Mouse (Mus musculus): ENCODE measurements around the gene Il4ra. TPM values are rescaled to one million over a fixed set of nuclear protein-coding genes. Genes with fewer than 3 reads are reported as not detected.

Gene Il4ra
- polyA plus RNA-seq, 1 experiment from 2014 or later: 4.9 TPM

GRCm38 (mm10) chr7:125586355-125586754, 34.4 kb downstream of the Il4ra start:
- H3K4me2 ChIP-seq: no peak overlapping the region
- H3K9ac ChIP-seq: no peak overlapping the region
- H3K27me3 ChIP-seq (replicated peaks): peaks cover 3% of the 10 kb centered on the region; the same call in 1 of the 2 replicates
- 0 out of 2 replicates have a peak, but pooled peaks cover 3% of the 10 kb centered on the region for H3K9me3 ChIP-seq
- H3K4me1 ChIP-seq: no peaks in the 10 kb centered on the region
- H3K4me3 ChIP-seq: no peak overlapping the region
- no peak for ATAC-seq (ENCODE audit: extremely low read depth, insufficient number of reproducible peaks, low FRiP score, low TSS enrichment)
- H3K36me3 ChIP-seq: no peaks in the 10 kb centered on the region
- 95% methylated on average over 23 of the region's 23 CpGs for WGBS
- no peak overlapping the region for H3K27ac ChIP-seq (replicated peaks)

- H3K36me3 ChIP-seq: no peaks in the 10 kb centered on the region
- H3K4me3 ChIP-seq: no peak overlapping the region
- no peak overlapping the region for H3K4me2 ChIP-seq
- no peak overlapping the region for H3K9ac ChIP-seq
- no peaks in the 10 kb centered on the region for H3K27me3 ChIP-seq (replicated peaks)
- 0 out of 2 replicates have a peak, but pooled peaks cover 3% of the 10 kb centered on the region for H3K9me3 ChIP-seq
- 67% methylated on average over 4 of the region's 4 CpGs for WGBS
- no peak overlapping the region for H3K27ac ChIP-seq (replicated peaks)
- no peaks in the 10 kb centered on the region for H3K4me1 ChIP-seq
- ATAC-seq (ENCODE audit: extremely low read depth, insufficient number of reproducible peaks, low FRiP score, low TSS enrichment): no peak
Observed at GRCm38 (mm10) chr7:125588721-125589120, 36.8 kb downstream of the Il4ra start.

- H3K36me3 ChIP-seq: no peaks in the 10 kb centered on the region
- 0 out of 2 replicates have a peak, but pooled peaks cover 3% of the 10 kb centered on the region for H3K9me3 ChIP-seq
- no peak overlapping the region for H3K4me3 ChIP-seq
- no peaks in the 10 kb centered on the region for H3K4me1 ChIP-seq
- no peaks in the 10 kb centered on the region for H3K27me3 ChIP-seq (replicated peaks)
- no peak overlapping the region for H3K27ac ChIP-seq (replicated peaks)
- ATAC-seq (ENCODE audit: extremely low read depth, insufficient number of reproducible peaks, low FRiP score, low TSS enrichment): no peak
- 76% methylated on average over 7 of the region's 7 CpGs for WGBS
- no peak overlapping the region for H3K4me2 ChIP-seq
- no peak overlapping the region for H3K9ac ChIP-seq
Observed at GRCm38 (mm10) chr7:125589896-125590295, 38.0 kb downstream of the Il4ra start.

DNA sequence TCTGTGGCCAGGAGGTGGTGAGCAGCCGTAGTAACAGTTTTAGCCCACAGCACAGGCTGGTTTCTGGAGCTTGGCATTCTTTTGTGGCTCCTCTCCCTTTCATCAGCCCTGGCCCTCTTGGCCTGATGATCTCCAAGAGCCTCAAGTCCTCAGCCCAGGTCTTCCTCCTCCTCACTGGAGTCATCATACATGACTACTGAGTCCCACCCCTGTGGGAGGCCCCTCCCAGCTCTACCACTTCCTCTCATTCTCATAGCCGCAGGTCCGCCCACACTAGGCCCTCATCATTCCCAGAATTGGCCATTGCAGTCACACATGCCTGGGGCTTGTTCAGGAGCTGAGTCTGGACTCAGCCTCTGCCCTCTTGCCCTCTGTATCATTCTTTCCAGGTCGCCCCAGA, 41.9 kb downstream of the Il4ra start:
- Histone ChIP-seq H3K36me3 (no peaks in the 10 kb centered on the region), H3K9me3 (no peaks in the 10 kb centered on the region), H3K9ac (no peak overlapping the region), H3K4me2 (no peak overlapping the region), H3K4me1 (no peaks in the 10 kb centered on the region), H3K27me3 (replicated peaks) (no peaks in the 10 kb centered on the region), H3K4me3 (no peak overlapping the region), H3K27ac (replicated peaks) (no peak overlapping the region)
- no peak for ATAC-seq (ENCODE audit: extremely low read depth, insufficient number of reproducible peaks, low FRiP score, low TSS enrichment)
- 65% methylated on average over 4 of the region's 4 CpGs for WGBS

GRCm38 (mm10) chr7:125596406-125596805, 44.5 kb downstream of the Il4ra start:
- H3K27me3 ChIP-seq (replicated peaks): no peaks in the 10 kb centered on the region; the same call in 1 of the 2 replicates
- no peaks in the 10 kb centered on the region for H3K9me3 ChIP-seq
- no peak overlapping the region for H3K4me2 ChIP-seq
- no peaks in the 10 kb centered on the region; the same call in 1 of the 2 replicates for H3K4me1 ChIP-seq
- ATAC-seq (ENCODE audit: extremely low read depth, insufficient number of reproducible peaks, low FRiP score, low TSS enrichment): no peak
- WGBS: 60% methylated on average over 3 of the region's 3 CpGs
- no peak overlapping the region for H3K27ac ChIP-seq (replicated peaks)
- H3K4me3 ChIP-seq: no peak overlapping the region
- H3K36me3 ChIP-seq: no peaks in the 10 kb centered on the region
- no peak overlapping the region for H3K9ac ChIP-seq

- no peak for ATAC-seq (ENCODE audit: extremely low read depth, insufficient number of reproducible peaks, low FRiP score, low TSS enrichment)
- no peaks in the 10 kb centered on the region; the same call in 1 of the 2 replicates for H3K27me3 ChIP-seq (replicated peaks)
Observed at GRCm38 (mm10) chr7:125597083-125597482, 45.2 kb downstream of the Il4ra start.

GRCm38 (mm10) chr7:125597516-125598347, 45.8 kb downstream of the Il4ra start:
- no peaks in the 10 kb centered on the region; the same call in 1 of the 2 replicates for H3K27me3 ChIP-seq (replicated peaks)
- no peak overlapping the region for H3K4me3 ChIP-seq
- no peak overlapping the region for H3K27ac ChIP-seq (replicated peaks)
- H3K9me3 ChIP-seq: no peaks in the 10 kb centered on the region
- H3K9ac ChIP-seq: no peak overlapping the region
- H3K36me3 ChIP-seq: no peaks in the 10 kb centered on the region
- no peaks in the 10 kb centered on the region; the same call in 1 of the 2 replicates for H3K4me1 ChIP-seq
- ATAC-seq (ENCODE audit: extremely low read depth, insufficient number of reproducible peaks, low FRiP score, low TSS enrichment): no peak
- 83% methylated on average over 11 of the region's 11 CpGs for WGBS
- no peak overlapping the region for H3K4me2 ChIP-seq

More at GRCm38 (mm10) chr7:125597083-125597482, 45.2 kb downstream of the Il4ra start:
- no peak overlapping the region for H3K4me2 ChIP-seq
- H3K9ac ChIP-seq: no peak overlapping the region
- 80% methylated on average over 9 of the region's 9 CpGs for WGBS
- no peaks in the 10 kb centered on the region for H3K36me3 ChIP-seq
- H3K4me1 ChIP-seq: no peaks in the 10 kb centered on the region; the same call in 1 of the 2 replicates
- no peak overlapping the region for H3K27ac ChIP-seq (replicated peaks)
- no peaks in the 10 kb centered on the region for H3K9me3 ChIP-seq
- no peak overlapping the region for H3K4me3 ChIP-seq

GRCm38 (mm10) chr7:125599373-125599973, 47.6 kb downstream of the Il4ra start:
- 40% methylated on average over 4 of the region's 4 CpGs for WGBS
- Histone ChIP-seq H3K9me3 (no peaks in the 10 kb centered on the region), H3K27me3 (replicated peaks) (no peaks in the 10 kb centered on the region; the same call in 1 of the 2 replicates), H3K27ac (replicated peaks) (no peak overlapping the region), H3K36me3 (no peaks in the 10 kb centered on the region), H3K4me1 (peaks cover 5% of the 10 kb centered on the region), H3K4me2 (no peak overlapping the region), H3K4me3 (no peak overlapping the region), H3K9ac (no peak overlapping the region)
- ATAC-seq (ENCODE audit: extremely low read depth, insufficient number of reproducible peaks, low FRiP score, low TSS enrichment): no peak

DNA sequence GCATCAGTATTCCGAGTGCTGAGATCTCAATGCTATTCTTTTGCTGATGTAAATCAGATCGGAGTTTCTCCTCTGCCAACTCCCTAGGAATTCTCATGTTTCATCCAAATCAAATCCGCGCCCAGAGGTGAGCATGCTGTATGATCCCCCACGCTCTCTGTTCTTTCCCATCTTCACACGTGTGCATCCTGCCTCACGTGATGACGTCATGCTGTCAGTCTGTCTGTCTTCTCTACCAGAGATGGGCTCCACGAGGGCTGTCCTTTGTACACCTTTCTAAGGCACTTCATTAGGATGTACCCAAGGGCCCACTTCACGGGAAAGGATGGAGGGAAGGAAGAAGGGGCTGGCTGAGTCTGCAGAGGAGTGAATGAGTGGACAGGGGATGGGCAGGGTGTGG, 48.2 kb downstream of the Il4ra start:
- Histone ChIP-seq H3K27ac (replicated peaks) (no peak overlapping the region), H3K9me3 (no peaks in the 10 kb centered on the region), H3K27me3 (replicated peaks) (no peaks in the 10 kb centered on the region; the same call in 1 of the 2 replicates), H3K4me1 (peaks cover 5% of the 10 kb centered on the region), H3K4me3 (no peak overlapping the region), H3K9ac (no peak overlapping the region), H3K4me2 (no peak overlapping the region), H3K36me3 (no peaks in the 10 kb centered on the region)
- 58% methylated on average over 10 of the region's 10 CpGs for WGBS
- ATAC-seq (ENCODE audit: extremely low read depth, insufficient number of reproducible peaks, low FRiP score, low TSS enrichment): no peak

DNA sequence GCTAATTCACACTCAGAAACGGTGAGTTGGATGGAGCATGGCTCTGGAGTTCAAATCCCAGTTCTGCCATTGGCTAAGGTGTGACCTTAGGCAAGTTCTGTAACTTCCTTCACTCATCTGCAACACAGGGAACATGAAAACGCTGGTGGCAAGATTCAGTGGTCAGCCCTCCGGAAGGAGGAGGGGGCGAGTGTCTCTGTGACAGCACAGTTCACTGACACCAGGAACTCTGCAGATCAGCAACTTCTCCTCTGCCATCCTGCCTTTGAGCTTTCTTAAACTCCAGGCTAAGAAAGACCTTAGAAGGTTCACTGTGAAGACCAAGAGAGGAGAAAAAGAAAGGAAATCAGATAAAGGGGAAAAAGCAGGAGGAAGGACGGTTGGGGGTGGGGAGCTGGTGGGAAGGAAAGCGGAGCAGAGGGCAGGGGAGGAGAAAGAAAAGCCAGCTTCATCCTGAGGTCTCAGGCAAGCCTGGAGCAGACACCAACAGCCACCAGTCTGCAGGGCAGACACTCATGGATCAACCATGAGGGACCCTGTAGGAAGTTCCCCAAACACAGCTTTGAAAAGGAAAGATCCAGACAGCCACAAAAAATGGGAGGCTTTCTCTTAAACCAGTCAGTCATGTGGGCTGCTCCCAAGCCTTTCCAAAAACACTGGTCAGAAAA, 48.8 kb downstream of the Il4ra start:
- Histone ChIP-seq H3K27me3 (replicated peaks) (no peaks in the 10 kb centered on the region; the same call in 1 of the 2 replicates), H3K36me3 (no peaks in the 10 kb centered on the region), H3K4me2 (no peak overlapping the region), H3K27ac (replicated peaks) (no peak overlapping the region), H3K9me3 (no peaks in the 10 kb centered on the region), H3K4me1 (peaks cover 5% of the 10 kb centered on the region), H3K4me3 (no peak overlapping the region), H3K9ac (no peak overlapping the region)
- ATAC-seq (ENCODE audit: extremely low read depth, insufficient number of reproducible peaks, low FRiP score, low TSS enrichment): no peak
- 23% methylated on average over 6 of the region's 6 CpGs for WGBS

DNA sequence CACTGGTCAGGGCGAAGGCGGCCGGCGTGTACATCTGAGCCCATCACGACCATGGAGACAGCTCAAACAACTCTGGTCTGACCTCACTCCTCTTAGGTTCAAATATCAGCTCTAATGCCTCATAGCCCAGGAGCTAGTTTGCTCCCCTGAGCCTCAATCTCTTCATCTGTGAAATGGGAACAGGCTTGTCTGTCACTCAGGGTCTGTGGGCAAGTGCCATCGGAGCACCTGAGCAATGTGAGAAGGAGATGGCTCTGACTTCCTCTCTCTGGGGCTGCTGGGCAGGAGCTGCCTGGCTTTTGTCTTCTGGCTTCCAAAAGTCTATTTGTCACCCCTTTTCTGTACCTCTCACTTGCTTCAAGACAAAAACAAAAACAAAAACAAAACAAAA, 49.4 kb downstream of the Il4ra start:
- H3K4me2 ChIP-seq: no peak overlapping the region
- H3K36me3 ChIP-seq: no peaks in the 10 kb centered on the region
- H3K4me3 ChIP-seq: no peak overlapping the region
- WGBS: 76% methylated on average over 6 of the region's 6 CpGs
- H3K27ac ChIP-seq (replicated peaks): no peak overlapping the region
- H3K27me3 ChIP-seq (replicated peaks): no peaks in the 10 kb centered on the region; the same call in 1 of the 2 replicates
- no peaks in the 10 kb centered on the region for H3K9me3 ChIP-seq
- H3K4me1 ChIP-seq: peaks cover 5% of the 10 kb centered on the region
- no peak for ATAC-seq (ENCODE audit: extremely low read depth, insufficient number of reproducible peaks, low FRiP score, low TSS enrichment)
- no peak overlapping the region for H3K9ac ChIP-seq

Data from heart, embryonic 13.5 days (tissue).